Mouse (Mus musculus): ENCODE measurements at regions not wholly inside any gene's neighbourhood (a gene's known extent, or its start where the extent isn't known, plus 50 kb on each side); places are given as distances from the start of the nearest gene placed in this dataset.

GRCm38 (mm10) chr2:114879084-114879483 lies 224.3 kb upstream of the Dph6 start:
- no peak for DNase-seq
- H3K4me1 ChIP-seq (ENCODE audit: control insufficient read depth, insufficient read depth, low read length): no peaks in the 10 kb centered on the region
- H3K27me3 ChIP-seq (ENCODE audit: control insufficient read depth, insufficient read depth, low read length): no peaks in the 10 kb centered on the region
- no peak overlapping the region for H3K27ac ChIP-seq (ENCODE audit: insufficient read depth, low read length)
- no peak overlapping the region for H3K4me3 ChIP-seq (replicated peaks; ENCODE audit: insufficient read depth, low read depth, low read length)
- no peak for TF ChIP-seq POLR2A (IDR thresholded peaks at IDR 0.05; ENCODE audit: borderline replicate concordance, insufficient read depth, low read length)
- 43% methylated on average over 2 of the region's 2 CpGs for WGBS

- WGBS: 72% methylated on average over 2 of the region's 2 CpGs
- no peak for DNase-seq
- Histone ChIP-seq H3K27ac (ENCODE audit: insufficient read depth, low read length) (no peak overlapping the region), H3K4me3 (replicated peaks; ENCODE audit: insufficient read depth, low read depth, low read length) (no peak overlapping the region), H3K27me3 (ENCODE audit: control insufficient read depth, insufficient read depth, low read length) (no peaks in the 10 kb centered on the region), H3K4me1 (ENCODE audit: control insufficient read depth, insufficient read depth, low read length) (no peaks in the 10 kb centered on the region)
- TF ChIP-seq POLR2A (IDR thresholded peaks at IDR 0.05; ENCODE audit: borderline replicate concordance, insufficient read depth, low read length) (no peak), CTCF (IDR thresholded peaks at IDR 0.05; ENCODE audit: borderline replicate concordance, insufficient read depth, low read depth, low read length) (no peak)
Measured at GRCm38 (mm10) chr2:114879784-114880183, 225.0 kb upstream of the Dph6 start.

GRCm38 (mm10) chr2:114885734-114886260 lies 231.0 kb upstream of the Dph6 start:
- WGBS: 86% methylated on average over 2 of the region's 2 CpGs
- no peak for DNase-seq
- Histone ChIP-seq H3K4me3 (replicated peaks; ENCODE audit: insufficient read depth, low read depth, low read length) (no peak overlapping the region), H3K27me3 (ENCODE audit: control insufficient read depth, insufficient read depth, low read length) (no peaks in the 10 kb centered on the region), H3K4me1 (ENCODE audit: control insufficient read depth, insufficient read depth, low read length) (no peaks in the 10 kb centered on the region), H3K27ac (ENCODE audit: insufficient read depth, low read length) (no peak overlapping the region)
- TF ChIP-seq POLR2A (IDR thresholded peaks at IDR 0.05; ENCODE audit: borderline replicate concordance, insufficient read depth, low read length) (no peak), CTCF (IDR thresholded peaks at IDR 0.05; ENCODE audit: borderline replicate concordance, insufficient read depth, low read depth, low read length) (no peak)

- no peak for DNase-seq
- Histone ChIP-seq H3K4me1 (ENCODE audit: control insufficient read depth, insufficient read depth, low read length) (no peaks in the 10 kb centered on the region), H3K4me3 (replicated peaks; ENCODE audit: insufficient read depth, low read depth, low read length) (no peak overlapping the region), H3K27me3 (ENCODE audit: control insufficient read depth, insufficient read depth, low read length) (no peaks in the 10 kb centered on the region), H3K27ac (ENCODE audit: insufficient read depth, low read length) (no peak overlapping the region)
- WGBS: 84% methylated on average over 2 of the region's 2 CpGs
- TF ChIP-seq POLR2A (IDR thresholded peaks at IDR 0.05; ENCODE audit: borderline replicate concordance, insufficient read depth, low read length) (no peak), CTCF (IDR thresholded peaks at IDR 0.05; ENCODE audit: borderline replicate concordance, insufficient read depth, low read depth, low read length) (no peak)
Measured at GRCm38 (mm10) chr2:114898812-114899211, 244.0 kb upstream of the Dph6 start.

- TF ChIP-seq POLR2A (IDR thresholded peaks at IDR 0.05; ENCODE audit: borderline replicate concordance, insufficient read depth, low read length) (no peak), CTCF (IDR thresholded peaks at IDR 0.05; ENCODE audit: borderline replicate concordance, insufficient read depth, low read depth, low read length) (no peak)
- 82% methylated on average over 7 of the region's 7 CpGs for WGBS
- Histone ChIP-seq H3K4me3 (replicated peaks; ENCODE audit: insufficient read depth, low read depth, low read length) (no peak overlapping the region), H3K27me3 (ENCODE audit: control insufficient read depth, insufficient read depth, low read length) (no peaks in the 10 kb centered on the region), H3K4me1 (ENCODE audit: control insufficient read depth, insufficient read depth, low read length) (no peaks in the 10 kb centered on the region), H3K27ac (ENCODE audit: insufficient read depth, low read length) (no peak overlapping the region)
- no peak for DNase-seq
Measured at GRCm38 (mm10) chr2:114911845-114912500, 257.2 kb upstream of the Dph6 start.

GRCm38 (mm10) chr2:114915025-114915690 lies 260.4 kb upstream of the Dph6 start:
- DNase-seq: no peak
- WGBS: 47% methylated on average over 6 of the region's 6 CpGs
- TF ChIP-seq POLR2A (IDR thresholded peaks at IDR 0.05; ENCODE audit: borderline replicate concordance, insufficient read depth, low read length) (no peak), CTCF (IDR thresholded peaks at IDR 0.05; ENCODE audit: borderline replicate concordance, insufficient read depth, low read depth, low read length) (no peak)
- H3K4me3 ChIP-seq (replicated peaks; ENCODE audit: insufficient read depth, low read depth, low read length): no peak overlapping the region
- no peaks in the 10 kb centered on the region for H3K4me1 ChIP-seq (ENCODE audit: control insufficient read depth, insufficient read depth, low read length)
- H3K27me3 ChIP-seq (ENCODE audit: control insufficient read depth, insufficient read depth, low read length): no peaks in the 10 kb centered on the region
- H3K27ac ChIP-seq (ENCODE audit: insufficient read depth, low read length): no peak overlapping the region

- 53% methylated on average over 16 of the region's 16 CpGs for WGBS
- Histone ChIP-seq H3K4me1 (ENCODE audit: control insufficient read depth, insufficient read depth, low read length) (no peaks in the 10 kb centered on the region), H3K4me3 (replicated peaks; ENCODE audit: insufficient read depth, low read depth, low read length) (no peak overlapping the region), H3K27ac (ENCODE audit: insufficient read depth, low read length) (no peak overlapping the region), H3K27me3 (ENCODE audit: control insufficient read depth, insufficient read depth, low read length) (no peaks in the 10 kb centered on the region)
- DNase-seq: peak in 1 of 2 experiments; percentile 7
- TF ChIP-seq POLR2A (IDR thresholded peaks at IDR 0.05; ENCODE audit: borderline replicate concordance, insufficient read depth, low read length) (no peak), CTCF (IDR thresholded peaks at IDR 0.05; ENCODE audit: borderline replicate concordance, insufficient read depth, low read depth, low read length) (no peak)
Measured at GRCm38 (mm10) chr2:114918420-114919332, 263.9 kb upstream of the Dph6 start.
